Mouse (Mus musculus) heart, adult 2 months (tissue): ENCODE measurements around the gene Znrf3.

Source experiments
- CTCF ChIP-seq: fragments of 200-600 bp; IDR thresholded peaks from 2 replicates; pipeline ENCODE4 v1.8.1; 2022; ENCODE audit warnings: antibody characterized with exemption, mild to moderate bottlenecking, moderate library complexity
- EP300 ChIP-seq: fragments of 200-500 bp; IDR thresholded peaks from 2 replicates; pipeline ENCODE4 v1.6.1; 2011; ENCODE audit warnings: low read depth, low read length, control low read depth; ENCODE audit not compliant: insufficient read depth
- POLR2A ChIP-seq: fragments of 200-500 bp; IDR thresholded peaks from 2 replicates; pipeline ENCODE4 v1.6.1; 2011; ENCODE audit warnings: mild to moderate bottlenecking, low read depth, low read length, control low read depth; ENCODE audit not compliant: insufficient read depth

- TF ChIP-seq POLR2A (no peak), CTCF (no peak), EP300 (no peak)
Measured at GRCm38 (mm10) chr11:5381226-5381625, 63.4 kb downstream of the Znrf3 start.
